21 mouse cellular contexts compared by ENCODE assay signal in genomic region chr12:40884976-40885375, GRCm38 (mm10).
DNase-seq lines count a peak whose midpoint lies in the region; ATAC-seq and TF ChIP-seq lines count a peak whose summit lies in the region.
"Had no signal": no experiment of that assay in that cellular context is flagged by ENCODE, and none has a peak within 500 bp of the region (broad histone marks: within the 10 kb centered on the region; RNA-seq: fewer than 3 reads in every experiment).

No protein-coding gene starts in this region.

- no peak overlapping the region for H3K4me2 ChIP-seq in forebrain, embryonic 14.5 days (ENCODE audit: low read length)
- H3K4me2 ChIP-seq in hindbrain, postnatal 0 days (ENCODE audit: low read depth, low read length) = no peak overlapping the region
- no peak overlapping the region for H3K4me2 ChIP-seq in hindbrain, embryonic 16.5 days (ENCODE audit: low read length)
- H3K4me2 ChIP-seq in embryonic facial prominence, embryonic 15.5 days (replicated peaks) = no peak overlapping the region
- H3K4me2 ChIP-seq in liver, embryonic 14.5 days (ENCODE audit: low read depth) = peak overlapping the region; percentile 20; the same call in 1 of the 2 replicates
- H3K4me2 ChIP-seq: neural tube, embryonic 12.5 days had no signal

- H3K9ac ChIP-seq in forebrain, embryonic 14.5 days (ENCODE audit: low read length) = no peak overlapping the region
- no peak overlapping the region for H3K9ac ChIP-seq in hindbrain, postnatal 0 days (replicated peaks; ENCODE audit: low read length)
- no peak overlapping the region for H3K9ac ChIP-seq in hindbrain, embryonic 16.5 days (ENCODE audit: low read depth, low read length)
- H3K9ac ChIP-seq in embryonic facial prominence, embryonic 15.5 days = no peak overlapping the region
- peak overlapping the region; percentile 50 for H3K9ac ChIP-seq in liver, embryonic 14.5 days (replicated peaks)
- H3K9ac ChIP-seq: neural tube, embryonic 12.5 days had no signal

- no peaks in the 10 kb centered on the region for H3K9me3 ChIP-seq in forebrain, embryonic 10.5 days
- no peaks in the 10 kb centered on the region for H3K9me3 ChIP-seq in forebrain, embryonic 14.5 days (replicated peaks; ENCODE audit: control insufficient read depth, low read length)
- H3K9me3 ChIP-seq in hindbrain, postnatal 0 days (ENCODE audit: low read length) = no peaks in the 10 kb centered on the region
- no peaks in the 10 kb centered on the region for H3K9me3 ChIP-seq in hindbrain, embryonic 16.5 days (ENCODE audit: control insufficient read depth, low read length)
- no peaks in the 10 kb centered on the region for H3K9me3 ChIP-seq in embryonic facial prominence, embryonic 15.5 days (replicated peaks)
- no peaks in the 10 kb centered on the region for H3K9me3 ChIP-seq in liver, embryonic 14.5 days (ENCODE audit: control insufficient read depth, low read length)
- H3K9me3 ChIP-seq: hindbrain, embryonic 10.5 days; neural tube, embryonic 12.5 days had no signal

- TF ChIP-seq CTCF in hindbrain, postnatal 0 days (IDR thresholded peaks at IDR 0.05; ENCODE audit: low read depth) = no peak
- no peak for TF ChIP-seq CTCF in liver, embryonic 14.5 days (IDR thresholded peaks at IDR 0.05; ENCODE audit: low read depth)

- WGBS in forebrain, embryonic 10.5 days = 83% methylated on average over 3 of the region's 3 CpGs
- WGBS in forebrain, embryonic 14.5 days = 83% methylated on average over 3 of the region's 3 CpGs
- 85% methylated on average over 3 of the region's 3 CpGs for WGBS in hindbrain, postnatal 0 days
- 93% methylated on average over 3 of the region's 3 CpGs for WGBS in hindbrain, embryonic 16.5 days
- 82% methylated on average over 3 of the region's 3 CpGs for WGBS in embryonic facial prominence, embryonic 15.5 days
- 66% methylated on average over 3 of the region's 3 CpGs for WGBS in liver, embryonic 14.5 days (ENCODE audit: insufficient replicate concordance)

- H3K4me3 ChIP-seq in forebrain, embryonic 10.5 days = no peak overlapping the region
- H3K4me3 ChIP-seq in forebrain, embryonic 14.5 days (ENCODE audit: low read depth, low read length) = no peak overlapping the region
- no peak overlapping the region for H3K4me3 ChIP-seq in hindbrain, postnatal 0 days (ENCODE audit: low read length)
- no peak overlapping the region for H3K4me3 ChIP-seq in hindbrain, embryonic 16.5 days (ENCODE audit: low read length)
- no peak overlapping the region for H3K4me3 ChIP-seq in embryonic facial prominence, embryonic 15.5 days (replicated peaks)
- H3K4me3 ChIP-seq in liver, embryonic 14.5 days (ENCODE audit: insufficient read depth in 1 of 2, low read depth in 2 of 2, low read length in 2 of 2) = no peak overlapping the region
- H3K4me3 ChIP-seq: hindbrain, embryonic 10.5 days; neural tube, embryonic 12.5 days had no signal

- no peaks in the 10 kb centered on the region for H3K36me3 ChIP-seq in forebrain, embryonic 10.5 days (replicated peaks)
- H3K36me3 ChIP-seq in forebrain, embryonic 14.5 days (ENCODE audit: control insufficient read depth, insufficient read depth, low read length) = no peaks in the 10 kb centered on the region
- H3K36me3 ChIP-seq in hindbrain, postnatal 0 days (ENCODE audit: insufficient read depth, low read length) = no peaks in the 10 kb centered on the region
- H3K36me3 ChIP-seq in hindbrain, embryonic 16.5 days (ENCODE audit: control insufficient read depth, insufficient read depth, low read length) = no peaks in the 10 kb centered on the region
- no peaks in the 10 kb centered on the region for H3K36me3 ChIP-seq in embryonic facial prominence, embryonic 15.5 days
- H3K36me3 ChIP-seq in liver, embryonic 14.5 days (replicated peaks; ENCODE audit: control insufficient read depth, insufficient read depth, low read depth) = no peaks in the 10 kb centered on the region
- H3K36me3 ChIP-seq: hindbrain, embryonic 10.5 days; neural tube, embryonic 12.5 days had no signal

- 0 out of 2 replicates have a peak overlapping the region, but pooled peaks have one; percentile 4 for H3K27ac ChIP-seq in forebrain, embryonic 10.5 days
- H3K27ac ChIP-seq in forebrain, embryonic 14.5 days (ENCODE audit: low read depth, low read length) = no peak overlapping the region
- no peak overlapping the region for H3K27ac ChIP-seq in hindbrain, postnatal 0 days
- H3K27ac ChIP-seq in hindbrain, embryonic 16.5 days (ENCODE audit: low read depth, low read length) = no peak overlapping the region
- no peak overlapping the region for H3K27ac ChIP-seq in embryonic facial prominence, embryonic 15.5 days (replicated peaks)
- H3K27ac ChIP-seq in liver, embryonic 14.5 days = peak overlapping the region; percentile 67
- H3K27ac ChIP-seq: hindbrain, embryonic 10.5 days; neural tube, embryonic 12.5 days had no signal

- no peak for DNase-seq in forebrain, embryonic 10.5 days (ENCODE audit: extremely low spot score, low spot score)
- no peak for DNase-seq in forebrain, embryonic 14.5 days (ENCODE audit: low spot score)
- DNase-seq in hindbrain, postnatal 0 days (ENCODE audit: low spot score) = no peak
- no peak for DNase-seq in liver, embryonic 14.5 days (ENCODE audit: low read depth in 3 of 3, low spot score in 3 of 3)
- DNase-seq: adrenal gland, postnatal 25 days; cerebellum, adult 9-10 months; gastrocnemius, postnatal 10 days; kidney, adult 18-20 months; kidney, postnatal 10 days; lung, adult 2 months; lung, postnatal 14 days; midbrain, embryonic 14.5 days; retina, postnatal 1 day; right cerebral cortex, postnatal 25 days had no signal

- TF ChIP-seq EP300 in liver, embryonic 14.5 days (IDR thresholded peaks at IDR 0.05; ENCODE audit: low read depth) = no peak

- H3K27me3 ChIP-seq in forebrain, embryonic 10.5 days (ENCODE audit: poor library complexity, severe bottlenecking) = no peaks in the 10 kb centered on the region
- H3K27me3 ChIP-seq in forebrain, embryonic 14.5 days (replicated peaks; ENCODE audit: control insufficient read depth, insufficient read depth, low read length) = no peaks in the 10 kb centered on the region
- no peaks in the 10 kb centered on the region for H3K27me3 ChIP-seq in hindbrain, postnatal 0 days (ENCODE audit: insufficient read depth, low read length)
- H3K27me3 ChIP-seq in hindbrain, embryonic 16.5 days (replicated peaks; ENCODE audit: control insufficient read depth, insufficient read depth, low read length) = no peaks in the 10 kb centered on the region
- H3K27me3 ChIP-seq in embryonic facial prominence, embryonic 15.5 days = no peaks in the 10 kb centered on the region
- no peaks in the 10 kb centered on the region for H3K27me3 ChIP-seq in liver, embryonic 14.5 days (ENCODE audit: control insufficient read depth, insufficient read depth, low read length)
- H3K27me3 ChIP-seq: neural tube, embryonic 12.5 days had no signal

- H3K4me1 ChIP-seq in forebrain, embryonic 10.5 days = no peaks in the 10 kb centered on the region
- H3K4me1 ChIP-seq in forebrain, embryonic 14.5 days (ENCODE audit: control insufficient read depth, insufficient read depth, low read length) = no peaks in the 10 kb centered on the region
- H3K4me1 ChIP-seq in hindbrain, postnatal 0 days (ENCODE audit: insufficient read depth, low read length) = no peaks in the 10 kb centered on the region
- no peaks in the 10 kb centered on the region for H3K4me1 ChIP-seq in hindbrain, embryonic 16.5 days (ENCODE audit: control insufficient read depth, insufficient read depth, low read depth, low read length)
- H3K4me1 ChIP-seq in embryonic facial prominence, embryonic 15.5 days = no peaks in the 10 kb centered on the region
- H3K4me1 ChIP-seq in liver, embryonic 14.5 days (replicated peaks; ENCODE audit: control insufficient read depth in 2 of 2, insufficient read depth in 2 of 2, low read length in 1 of 2) = peaks cover 52 to 55% of the 10 kb centered on the region in 2 experiments
- H3K4me1 ChIP-seq: hindbrain, embryonic 10.5 days; neural tube, embryonic 12.5 days had no signal

- no peak for ATAC-seq in forebrain, embryonic 14.5 days
- ATAC-seq in hindbrain, postnatal 0 days = 0 out of 2 replicates have a peak, but pooled peaks have one; percentile 24
- ATAC-seq in hindbrain, embryonic 16.5 days = no peak
- ATAC-seq in embryonic facial prominence, embryonic 15.5 days (ENCODE audit: insufficient number of reproducible peaks, low FRiP score, low TSS enrichment, low read depth) = 0 out of 2 replicates have a peak, but pooled peaks have one; percentile 24
- ATAC-seq in liver, embryonic 14.5 days (ENCODE audit: insufficient read depth) = no peak; the same call in 1 of the 2 replicates
- no peak for ATAC-seq in CD4-positive, CD25-positive, alpha-beta regulatory T cell, adult 4 months
- ATAC-seq: forebrain, embryonic 16.5 days; inflammation-experienced regulatory T-cells, adult 6 months had no signal

Comparison
In these comparisons a context has a peak if more than half of its experiments do, and no peak if none do; other contexts are left out.
1. H3K27ac ChIP-seq: peak in forebrain, embryonic 10.5 days (single experiment) and liver, embryonic 14.5 days (single experiment); none in forebrain, embryonic 14.5 days (single experiment), hindbrain, postnatal 0 days (single experiment), hindbrain, embryonic 16.5 days (single experiment) and embryonic facial prominence, embryonic 15.5 days (single experiment).
2. ATAC-seq: peak in hindbrain, postnatal 0 days (single experiment) and embryonic facial prominence, embryonic 15.5 days (single experiment); none in forebrain, embryonic 14.5 days (single experiment), hindbrain, embryonic 16.5 days (single experiment), liver, embryonic 14.5 days (single experiment) and CD4-positive, CD25-positive, alpha-beta regulatory T cell, adult 4 months (single experiment).